Mouse (Mus musculus) T-cell, adult 2 months (primary cell): ENCODE data around the gene Rtkn2.
A peak's percentile ranks its signal among the peaks of the same experiment; 100 is the strongest.

Experiments
- DNase-seq: peaks from one replicate; pipeline ENCODE4 v3.0.0; 2022; ENCODE audit warnings: low spot score

The Rtkn2 gene

DNA sequence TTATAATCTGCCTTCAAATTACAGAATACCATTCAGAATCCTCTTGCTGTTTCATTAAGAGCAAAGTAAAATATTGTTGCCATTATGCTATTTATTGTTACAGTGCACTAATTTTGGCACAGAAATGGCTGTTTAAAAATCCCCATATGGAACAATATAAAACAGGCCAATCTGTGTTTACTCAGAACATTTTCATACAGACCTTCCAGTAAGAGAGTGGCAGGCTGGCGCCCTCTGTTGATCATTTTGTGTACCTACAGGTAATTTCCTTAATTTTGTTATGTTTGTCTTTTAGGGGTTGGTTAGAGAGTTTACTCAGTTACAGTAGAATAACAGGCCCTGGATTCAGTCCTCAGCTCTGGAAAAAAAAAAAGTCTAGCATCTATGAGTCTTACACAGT, 16.8 kb downstream of the Rtkn2 start:
- DNase-seq: peak; percentile 22

DNA sequence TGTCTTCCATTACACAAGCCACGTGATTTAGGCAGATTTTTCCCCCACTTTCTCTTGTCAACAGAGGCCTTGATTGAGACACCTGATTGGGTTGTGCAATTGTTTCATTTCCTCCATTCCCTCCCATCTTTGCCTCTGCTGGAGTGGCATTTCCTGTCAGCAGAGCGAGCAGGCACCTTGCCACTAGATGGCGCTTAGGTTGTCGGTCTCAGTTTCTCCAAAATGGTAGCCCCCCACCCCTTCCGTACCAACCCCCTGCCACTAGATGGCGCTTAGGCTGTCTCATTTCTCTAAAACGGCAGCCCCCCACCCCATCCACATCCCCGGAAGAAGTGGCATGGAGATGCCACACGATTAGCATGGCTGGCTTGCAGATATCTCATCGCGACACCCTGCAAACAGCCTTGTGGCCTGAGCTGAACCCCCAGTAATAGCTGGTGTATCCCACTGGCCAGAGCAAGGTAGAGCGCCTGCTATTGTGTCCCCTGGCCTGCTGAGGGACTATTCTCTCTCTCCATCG, 18.8 kb downstream of the Rtkn2 start:
- peak; percentile 42 for DNase-seq

DNA sequence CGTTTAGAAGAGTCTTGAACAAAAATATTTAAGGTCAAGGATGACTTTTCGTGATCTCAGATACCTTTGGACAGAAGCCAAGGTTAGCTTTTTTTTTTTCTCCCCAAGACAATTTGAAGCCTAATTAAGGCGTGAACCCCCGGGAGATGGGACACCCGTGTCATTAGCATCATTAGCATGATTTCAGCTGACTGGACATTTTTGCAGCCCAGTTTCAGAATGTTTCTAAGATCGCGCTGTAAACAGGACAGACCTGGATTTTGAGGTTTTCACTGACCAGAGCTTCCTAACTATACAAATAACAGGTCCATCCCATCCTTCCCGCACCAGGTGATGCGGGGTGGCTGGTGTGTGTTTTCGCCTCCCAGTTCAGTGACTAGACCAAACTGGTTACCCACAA, 19.8 kb downstream of the Rtkn2 start:
- DNase-seq: no peak

DNA sequence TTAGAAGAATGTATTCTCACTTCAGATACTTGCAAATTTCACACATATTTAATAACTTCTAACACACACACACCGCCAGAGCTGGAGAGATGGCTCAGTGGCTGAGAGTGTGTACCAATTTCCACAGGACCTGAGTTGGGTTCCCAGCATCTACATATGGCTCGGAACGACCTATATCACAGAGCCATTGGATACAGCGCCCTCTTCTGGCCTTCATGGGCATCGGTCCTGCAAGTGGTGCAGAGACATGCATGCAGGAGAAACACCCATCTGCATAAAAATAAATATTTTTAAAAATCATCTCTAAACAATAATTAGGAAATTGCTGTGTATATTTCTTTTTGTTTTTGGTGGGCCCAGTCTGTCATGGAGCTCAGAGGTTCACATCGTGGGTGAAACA, 22.1 kb downstream of the Rtkn2 start:
- no peak for DNase-seq

DNA sequence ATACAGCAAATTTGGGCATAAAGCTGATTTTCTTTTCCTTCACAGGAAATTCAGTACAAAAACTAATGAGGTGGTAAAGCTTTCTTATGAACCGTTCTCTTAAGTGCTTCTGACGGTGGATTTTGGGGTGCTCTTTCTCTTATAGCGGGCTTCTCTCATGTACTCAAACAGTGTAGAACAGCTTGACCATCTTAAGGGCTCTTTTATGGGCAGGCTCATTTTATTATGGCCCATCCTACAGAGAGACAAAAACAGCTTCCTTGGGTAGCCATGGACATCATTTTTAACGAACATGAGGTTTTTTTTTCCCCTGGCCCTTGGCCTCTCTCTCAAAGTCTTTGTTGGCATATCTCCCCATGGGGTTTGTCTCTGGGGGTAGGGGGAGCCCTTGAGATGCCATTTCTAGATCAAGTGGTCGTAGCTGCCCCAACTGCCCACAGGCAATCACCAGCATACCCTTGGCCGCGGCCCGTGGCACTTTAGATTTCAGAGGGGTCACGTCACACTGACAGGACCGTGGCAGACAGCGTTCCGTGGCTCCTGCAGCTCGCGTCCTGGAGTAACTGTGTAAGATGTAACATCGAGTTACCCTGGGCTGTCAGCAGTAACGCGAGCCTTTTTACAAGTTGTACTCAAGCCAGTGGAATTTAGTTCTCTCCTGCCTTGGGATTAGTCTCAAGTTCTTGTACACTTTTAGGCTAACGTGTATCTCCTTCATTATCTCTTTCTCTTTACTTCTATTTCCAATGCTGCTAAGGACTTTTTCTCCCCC, 24.5 kb downstream of the Rtkn2 start:
- DNase-seq: no peak

DNA sequence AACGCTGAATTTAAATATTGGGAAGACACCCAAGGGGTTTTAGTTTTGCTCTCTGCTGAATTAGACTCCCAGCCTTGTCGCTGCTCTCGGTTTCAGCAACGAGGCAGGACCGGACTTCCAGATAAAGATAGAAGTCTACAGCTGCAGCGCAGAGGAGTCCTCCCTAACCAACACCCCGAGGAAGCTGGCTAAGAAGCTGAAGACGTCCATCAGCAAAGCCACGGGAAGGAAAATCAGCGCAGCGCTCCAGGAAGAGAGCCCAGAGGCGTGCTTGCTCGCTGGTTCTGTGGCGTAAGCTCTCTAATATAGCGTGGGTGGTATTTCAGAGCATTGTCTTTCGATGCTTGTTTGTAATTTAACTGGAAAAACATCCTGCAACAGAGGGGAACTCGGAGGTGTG, 26.0 kb downstream of the Rtkn2 start:
- no peak for DNase-seq

DNA sequence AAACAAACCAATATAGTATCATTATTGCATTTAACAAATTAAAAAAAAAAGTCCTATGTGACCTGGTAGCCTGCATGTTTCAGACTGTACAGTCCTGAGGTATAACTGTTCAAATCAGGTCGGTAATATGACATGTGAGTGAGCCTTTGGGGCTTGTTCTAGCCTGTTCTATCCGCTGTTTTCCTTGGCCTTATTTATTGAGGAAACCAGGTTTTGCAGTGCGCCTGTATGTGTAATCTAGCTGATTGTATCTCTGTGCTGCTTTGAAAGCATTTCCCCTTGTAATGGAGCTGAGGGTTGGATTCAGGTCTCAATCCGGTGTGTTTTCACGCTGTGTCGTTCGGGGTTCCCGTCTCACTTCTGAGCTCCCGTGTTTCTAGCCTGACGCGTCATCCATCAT, 27.1 kb downstream of the Rtkn2 start:
- no peak for DNase-seq

DNA sequence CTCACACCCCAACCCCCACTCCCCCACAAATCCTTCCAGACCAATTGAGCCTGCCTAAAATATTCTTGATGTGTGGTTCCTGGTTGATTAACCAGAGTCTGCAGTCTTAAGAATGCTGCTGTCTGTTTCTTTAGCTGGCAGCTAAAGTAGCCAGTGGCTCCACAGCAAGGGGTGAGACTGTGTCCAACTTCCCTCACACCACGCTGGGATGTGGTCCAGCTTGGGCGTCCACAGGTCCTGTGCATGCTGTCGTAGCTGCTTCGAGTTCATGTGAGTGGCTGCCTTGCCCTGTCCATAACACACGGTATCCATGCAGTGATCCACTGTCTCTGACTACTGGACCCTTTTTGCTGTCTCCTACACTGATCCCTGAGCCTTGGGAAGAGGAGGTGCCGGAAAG, 27.7 kb downstream of the Rtkn2 start:
- no peak for DNase-seq

DNA sequence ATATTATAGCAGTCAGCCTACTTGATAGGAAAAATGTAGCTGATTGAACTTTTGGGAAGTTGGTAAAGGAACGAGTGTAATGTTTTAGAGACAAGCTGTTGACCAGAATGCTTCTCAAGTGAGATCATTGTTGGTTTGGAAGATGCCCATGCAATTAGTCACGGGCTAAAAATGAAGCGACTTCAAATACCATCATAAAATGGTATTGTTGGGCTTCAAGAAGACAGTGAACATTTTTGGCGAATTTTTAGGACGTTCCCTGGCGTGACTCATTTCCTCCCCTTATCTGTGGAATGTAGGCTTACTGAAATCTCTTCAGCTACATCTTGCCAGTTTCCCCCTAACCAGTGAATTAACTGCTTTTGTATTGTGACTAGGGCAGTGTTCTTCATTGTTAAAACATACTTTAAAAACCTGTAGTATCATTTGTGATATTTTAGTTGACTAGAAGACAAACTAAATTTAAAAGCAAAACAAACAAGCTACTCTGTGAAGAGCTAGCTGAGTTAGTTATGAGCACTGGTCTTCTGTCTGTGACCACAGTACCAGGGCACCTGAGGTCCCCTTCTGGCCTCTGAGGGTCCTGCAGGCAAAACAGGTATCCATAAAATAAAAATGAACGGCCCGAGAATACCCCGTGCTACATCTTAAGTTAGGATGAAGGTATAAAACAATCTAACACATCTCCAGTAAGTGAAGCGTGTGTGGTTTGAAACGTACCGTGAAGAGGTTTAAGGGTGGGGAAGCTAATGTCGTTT, 29.0 kb downstream of the Rtkn2 start:
- no peak for DNase-seq

DNA sequence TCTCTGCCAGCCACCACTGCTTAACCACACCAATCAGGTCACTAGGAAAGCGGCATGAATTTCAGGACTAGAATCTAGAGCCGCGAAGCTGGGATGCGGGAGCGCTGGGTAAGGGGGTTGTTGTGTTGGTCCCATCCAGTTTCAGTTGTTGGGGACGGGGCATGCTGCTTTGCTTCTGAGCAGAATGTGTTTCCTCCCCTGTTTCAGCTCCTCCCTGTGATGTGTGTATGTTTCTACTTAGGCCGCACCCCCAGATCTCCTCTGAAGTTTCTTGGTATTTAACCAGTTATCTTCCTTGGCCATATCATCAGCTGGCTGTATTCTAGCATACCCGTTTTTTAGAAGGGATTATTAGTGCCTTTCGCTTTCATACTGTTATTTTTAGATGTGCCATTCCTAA, 29.9 kb downstream of the Rtkn2 start:
- DNase-seq: no peak

DNA sequence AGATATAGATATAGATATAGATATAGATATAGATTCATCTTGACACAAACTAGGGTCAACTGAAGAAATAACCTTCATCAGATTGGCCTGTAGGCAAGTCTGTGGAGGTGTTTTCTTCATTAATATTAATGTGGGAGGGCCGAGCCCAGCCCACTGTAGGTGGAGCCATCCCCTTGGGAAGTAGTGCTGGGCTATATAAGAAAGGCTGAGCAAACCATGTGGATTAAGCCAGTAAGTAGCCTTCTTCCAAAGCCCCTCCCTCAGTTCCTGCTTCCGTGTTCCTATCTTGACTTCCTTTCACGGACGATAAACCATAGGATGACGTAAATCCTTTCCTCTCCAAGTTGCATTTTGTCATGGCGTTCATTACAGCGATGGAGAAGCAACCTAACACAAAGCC, 30.5 kb downstream of the Rtkn2 start:
- no peak for DNase-seq

DNA sequence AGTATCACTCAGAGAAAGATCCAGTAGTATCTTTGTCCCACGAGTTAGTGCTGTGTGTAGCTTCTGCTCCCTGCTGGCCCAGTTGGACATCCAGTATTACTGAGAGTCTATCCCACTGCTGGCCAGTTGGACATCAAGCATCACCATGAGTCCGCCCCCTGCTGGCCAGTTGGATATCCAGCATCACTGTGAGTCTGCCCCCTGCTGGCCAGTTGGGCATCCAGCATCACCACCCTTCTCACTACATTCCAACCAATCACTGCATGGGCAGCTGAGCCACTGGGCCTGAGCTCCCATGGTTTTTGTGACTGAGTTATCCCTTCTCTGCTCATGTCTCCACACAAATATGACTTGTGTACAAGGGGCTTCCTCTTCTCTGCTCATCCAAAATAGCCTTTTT, 33.8 kb downstream of the Rtkn2 start:
- DNase-seq: peak; percentile 57

DNA sequence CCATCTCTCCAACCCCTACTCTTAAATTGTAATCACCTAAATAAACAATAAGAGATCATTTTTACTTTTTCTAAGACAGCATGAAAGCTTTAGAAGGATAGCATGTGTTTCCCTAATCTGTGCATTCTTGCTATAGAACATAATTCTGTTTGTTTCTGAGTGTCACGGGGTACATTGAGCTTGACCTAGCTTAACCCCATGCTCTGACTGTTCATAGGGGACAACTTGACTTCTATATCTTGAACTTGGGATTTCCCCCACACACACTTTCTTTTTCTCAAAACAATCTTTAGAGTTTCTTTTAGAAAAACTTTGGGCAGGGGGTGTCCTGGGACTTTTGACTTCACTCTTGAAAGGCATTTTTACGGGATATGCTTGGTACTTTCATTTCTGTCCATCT, 41.4 kb downstream of the Rtkn2 start:
- DNase-seq: no peak

DNA sequence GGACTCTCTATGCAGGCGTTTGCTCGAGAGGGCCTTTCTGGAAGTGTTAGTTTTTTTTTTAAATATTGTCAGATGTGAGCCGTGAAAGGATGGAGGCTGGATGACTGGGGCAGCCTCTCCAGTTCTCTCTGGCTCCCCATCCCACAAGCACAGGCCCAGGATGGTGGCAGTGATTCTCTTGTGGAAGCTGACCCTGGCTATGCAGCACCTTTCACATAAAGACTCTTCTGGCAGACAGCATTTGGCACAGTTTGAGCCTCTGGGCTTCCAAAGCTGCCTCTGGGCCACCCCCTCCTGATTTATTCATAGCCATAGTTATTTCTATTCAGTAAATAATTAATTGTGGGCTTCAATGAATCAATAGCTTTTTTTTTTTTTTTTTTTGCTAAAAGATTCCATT, 46.3 kb downstream of the Rtkn2 start:
- DNase-seq: no peak

DNA sequence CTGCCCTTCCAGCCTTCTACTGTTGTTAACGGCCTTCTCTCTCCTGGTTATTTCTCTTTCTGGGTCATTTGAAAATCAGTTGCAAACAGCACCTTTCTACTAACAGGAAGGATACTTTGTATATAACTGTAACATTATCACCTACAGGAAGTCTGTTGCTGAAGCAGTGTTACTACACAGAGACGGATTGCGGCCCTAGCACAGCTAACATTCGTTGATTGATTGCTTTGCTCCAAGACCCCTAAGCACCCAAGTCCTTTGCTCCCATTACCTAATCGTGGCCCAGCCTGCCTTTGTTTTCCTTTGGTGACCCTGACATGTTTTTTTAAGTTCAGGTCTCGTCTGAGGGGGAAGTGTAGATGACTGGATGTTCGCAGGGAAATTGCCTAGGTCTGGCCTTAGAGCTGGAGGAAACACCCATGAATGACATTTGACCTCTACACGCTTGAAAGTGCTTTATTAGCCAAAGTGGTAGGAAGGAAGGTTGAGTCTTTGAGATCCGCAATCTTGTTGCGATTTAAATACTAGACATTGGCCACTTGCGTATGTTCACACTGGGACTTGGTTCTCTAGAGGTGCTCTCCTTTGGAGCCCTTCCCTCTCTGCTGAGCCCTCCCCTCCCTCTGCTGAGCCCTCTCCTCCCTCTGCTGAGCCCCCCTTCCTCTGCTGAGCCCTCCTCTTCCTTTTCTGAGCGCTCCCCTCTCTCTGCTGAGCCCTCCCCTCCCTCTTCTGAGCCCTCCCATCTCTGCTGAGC, 49.1 kb downstream of the Rtkn2 start:
- no peak for DNase-seq

DNA sequence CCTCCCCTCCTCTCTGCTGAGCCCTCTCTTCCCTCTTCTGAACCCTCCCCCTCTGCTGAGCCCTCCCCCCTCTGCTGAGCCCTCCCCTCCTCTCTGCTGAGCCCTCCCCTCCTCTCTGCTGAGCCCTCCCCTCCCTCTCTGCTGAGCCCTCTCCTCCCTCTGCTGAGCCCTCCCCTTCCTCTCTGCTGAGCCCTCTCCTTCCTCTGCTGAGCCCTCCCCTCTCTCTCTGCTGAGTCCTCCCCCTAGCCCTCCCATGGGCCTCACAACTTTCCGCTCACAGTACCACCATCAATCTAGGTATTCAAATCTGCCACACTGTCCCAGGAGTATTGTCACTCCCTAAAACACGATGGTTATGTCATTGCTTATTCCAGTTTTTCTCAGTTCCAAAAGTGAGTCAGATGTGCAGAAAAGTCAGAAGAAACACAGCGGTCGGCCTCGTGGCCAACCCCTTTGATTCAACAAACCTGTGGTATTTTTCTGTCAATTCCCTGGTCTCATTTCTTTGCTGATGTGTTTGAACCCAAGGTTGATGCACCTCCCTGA, 49.8 kb downstream of the Rtkn2 start:
- no peak for DNase-seq

DNA sequence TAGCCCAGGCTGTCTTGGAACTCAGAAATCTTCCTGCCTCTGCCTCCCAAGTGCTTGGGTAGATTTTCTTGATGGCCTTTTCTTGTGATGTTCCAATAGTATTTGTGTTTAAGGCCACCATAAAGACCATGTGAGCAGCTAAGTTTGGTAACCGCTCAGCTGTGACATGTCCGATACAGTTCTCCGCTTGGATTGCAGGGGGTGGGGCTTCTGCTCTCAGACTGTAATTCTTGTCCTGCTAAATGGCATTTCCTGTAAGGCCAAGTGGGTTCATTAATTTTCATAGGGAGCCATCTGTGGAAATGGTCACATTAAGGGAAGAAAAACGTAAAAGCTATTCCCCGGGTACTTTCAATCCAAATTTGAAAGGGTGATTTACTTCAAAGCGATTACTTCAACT, 50.7 kb downstream of the Rtkn2 start:
- no peak for DNase-seq

DNA sequence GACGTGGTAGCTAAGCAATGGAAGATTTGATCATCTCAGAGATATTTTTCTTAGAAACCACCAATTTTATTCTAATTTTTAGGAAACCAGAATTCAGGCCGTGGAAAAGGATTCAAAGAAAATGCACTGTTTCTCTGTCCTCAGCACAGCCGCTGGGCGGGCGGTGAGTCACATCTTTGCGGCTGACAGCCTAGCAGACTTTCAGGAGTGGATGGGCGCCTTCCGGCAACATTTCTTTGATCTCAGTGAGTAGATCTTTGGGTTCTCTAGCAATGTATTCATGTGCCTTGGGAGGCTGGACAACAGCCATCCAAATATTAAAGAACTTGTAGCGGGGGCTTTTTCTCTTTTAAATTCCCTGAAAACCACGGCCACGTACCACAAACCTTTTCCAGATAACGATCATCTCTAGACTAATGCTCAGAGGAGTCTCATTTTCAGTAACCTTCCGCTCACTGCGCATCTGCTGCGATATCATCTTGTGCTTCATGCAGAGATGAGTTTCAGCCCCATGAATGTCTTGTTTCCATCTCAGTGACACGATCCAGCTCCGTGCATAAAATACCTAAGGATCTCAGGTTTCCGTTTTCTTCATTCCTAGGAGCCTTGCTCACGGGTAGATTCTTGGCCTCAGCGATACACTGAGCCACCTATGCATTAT, 56.5 kb downstream of the Rtkn2 start:
- peak; percentile 26 for DNase-seq

DNA sequence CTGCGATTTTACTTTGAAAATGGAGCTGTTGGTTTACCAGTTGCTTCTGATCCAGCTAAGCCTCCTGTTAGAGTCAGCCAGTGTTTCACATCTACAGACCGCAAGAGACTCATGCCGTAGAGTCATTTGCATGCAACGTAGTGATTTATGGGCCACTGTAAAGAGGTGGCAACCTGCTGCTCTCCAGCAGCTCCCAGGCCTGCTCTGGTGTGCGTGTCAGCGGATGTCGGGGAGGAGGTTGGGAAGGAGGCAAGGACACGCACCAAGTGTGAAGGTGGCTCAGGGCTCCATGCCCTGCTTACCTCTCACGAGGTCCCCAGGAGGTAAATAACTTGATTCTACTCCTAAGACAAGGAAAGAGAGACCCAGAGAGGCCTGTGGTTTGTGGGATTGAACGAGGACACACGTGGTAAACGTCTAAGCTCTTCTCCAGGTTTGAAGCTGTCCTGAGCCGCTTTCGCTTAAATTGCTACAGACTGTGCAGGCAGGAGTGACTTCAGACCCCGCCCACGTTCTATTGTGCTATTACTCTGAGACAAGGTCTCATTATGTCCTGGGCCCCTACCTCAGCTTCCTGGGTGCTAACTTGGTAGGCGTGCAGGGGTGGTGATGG, 57.1 kb downstream of the Rtkn2 start:
- no peak for DNase-seq

DNA sequence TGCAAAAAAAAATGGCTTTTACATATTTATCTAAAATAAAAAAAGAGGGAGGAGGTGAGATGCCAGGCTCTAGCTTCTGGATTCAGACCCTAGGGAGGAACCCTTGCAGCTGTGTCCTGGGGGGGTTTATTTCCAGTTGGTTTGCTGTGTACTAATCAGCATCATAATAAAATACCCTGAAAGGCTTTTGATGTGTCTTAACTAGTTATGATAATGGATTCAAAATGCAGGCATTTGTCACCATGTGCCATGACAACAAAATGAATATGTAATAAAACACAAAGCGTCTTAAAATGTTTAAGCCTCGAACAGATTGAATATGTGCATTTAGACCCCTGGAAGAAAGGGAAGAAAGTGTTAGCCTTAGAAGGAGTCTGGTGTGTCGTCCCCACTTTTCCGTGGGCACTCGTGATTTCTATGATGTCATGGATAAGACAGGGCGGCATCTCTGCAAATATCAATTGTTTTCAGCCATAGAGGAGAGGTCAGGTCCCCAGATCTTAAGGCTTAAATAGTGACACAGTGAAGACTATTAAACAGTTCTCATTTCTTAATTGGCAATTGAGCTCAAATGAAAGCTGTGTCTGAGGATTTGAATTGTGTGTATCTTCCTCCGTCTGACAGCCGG, 59.7 kb downstream of the Rtkn2 start:
- no peak for DNase-seq

DNA sequence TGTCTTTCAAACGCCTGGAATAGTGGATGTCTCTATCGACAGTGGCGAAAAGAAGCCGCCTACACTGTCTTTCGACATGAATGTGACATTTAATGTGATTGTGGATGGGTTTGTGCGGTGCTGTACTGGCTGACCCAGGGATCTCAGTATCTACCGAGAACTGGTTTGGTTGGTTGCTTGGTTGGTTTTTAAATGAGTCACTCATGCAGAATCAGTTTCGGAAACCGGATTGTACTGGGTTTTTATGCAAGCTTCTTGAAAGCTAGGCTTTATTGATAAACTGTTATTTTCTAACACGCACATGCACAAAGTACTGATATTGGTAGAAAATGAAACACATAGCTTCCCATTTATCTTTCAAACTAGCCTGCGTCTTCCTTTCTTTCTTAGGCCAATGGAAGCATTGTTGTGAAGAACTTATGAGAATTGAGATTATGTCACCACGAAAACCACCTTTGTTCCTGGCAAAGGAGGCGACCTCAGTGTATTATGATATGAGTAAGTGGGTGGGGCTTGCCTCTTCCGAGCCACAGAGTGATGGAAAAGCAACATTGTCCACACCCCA, 60.4 kb downstream of the Rtkn2 start:
- peak; percentile 11 for DNase-seq
